Mouse (Mus musculus) liver, embryonic 13.5 days (tissue): Measurements from ENCODE around the gene Slc18a2. TPM values are rescaled to one million over a fixed set of nuclear protein-coding genes. Genes with fewer than 3 reads are reported as not detected.
A peak's percentile ranks its signal among the peaks of the same experiment; 100 is the strongest.

Experiments
- ATAC-seq: fragments of 200-750 bp; cut with Nextera tagmentation; 2 replicates; pipeline ENCODE4 v1.8.0; 2017; ENCODE audit warnings: low read depth, mild to moderate bottlenecking, moderate number of reproducible peaks, moderate library complexity
- DNase-seq: peaks from one replicate; pipeline ENCODE4 v3.0.0; 2022
- H3K27ac ChIP-seq: fragments of 300-500 bp; sonication (generic); 2 replicates; pipeline ENCODE4 v1.5.1; 2015; ENCODE audit warnings: moderate library complexity, mild to moderate bottlenecking, inconsistent platforms
- H3K27me3 ChIP-seq: fragments of 300-500 bp; sonication (generic); 2 replicates; pipeline ENCODE4 v1.6.1; 2015; ENCODE audit warnings: mild to moderate bottlenecking, inconsistent platforms
- H3K36me3 ChIP-seq: fragments of 300-500 bp; sonication (generic); 2 replicates; pipeline ENCODE4 v1.6.1; 2015; ENCODE audit warnings: mild to moderate bottlenecking, inconsistent platforms
- H3K4me1 ChIP-seq: fragments of 300-500 bp; sonication (generic); replicated peaks from 2 replicates; pipeline ENCODE4 v1.6.1; 2015; ENCODE audit warnings: inconsistent platforms
- H3K4me2 ChIP-seq: fragments of 300-500 bp; sonication (generic); 2 replicates; pipeline ENCODE4 v1.6.1; 2015; ENCODE audit warnings: inconsistent platforms, mild to moderate bottlenecking, moderate library complexity
- H3K4me3 ChIP-seq: fragments of 300-500 bp; sonication (generic); replicated peaks from 2 replicates; pipeline ENCODE4 v1.5.1; 2015; ENCODE audit warnings: mild to moderate bottlenecking, inconsistent platforms
- H3K9ac ChIP-seq: fragments of 300-500 bp; sonication (generic); 2 replicates; pipeline ENCODE4 v1.6.1; 2015; ENCODE audit warnings: mild to moderate bottlenecking, inconsistent platforms
- H3K9me3 ChIP-seq: fragments of 300-500 bp; sonication (generic); replicated peaks from 2 replicates; pipeline ENCODE4 v1.6.1; 2016; ENCODE audit warnings: inconsistent platforms
- WGBS: fragments of 180-500 bp; shearing (Covaris S2); methylation state at CpG from one replicate; pipeline ENCODE4 v1.1.7; 2015; ENCODE audit not compliant: insufficient replicate concordance; 5-methylcytosine and 5-hydroxymethylcytosine counted together
- polyA plus RNA-seq: library from polyadenylated mRNA; unstranded; fragments of >200 nt; fragmentation: Nextera tagmentation; extraction: Ambion mirVana; gene quantifications from 2 replicates; pipeline ENCODE4 v1.2.1, GENCODE M21; 2015

The Slc18a2 gene
- 3.4 and 4.3 TPM in 2 replicates for polyA plus RNA-seq

GRCm38 (mm10) chr19:59260718-59261442, at the start of gene Slc18a2:
TSS of gene Slc18a2 (plus strand) at chr19:59260896.
- Histone ChIP-seq H3K27me3 (peaks cover 35% of the 10 kb centered on the region), H3K4me3 (peak within 1 kb of the TSS; percentile 49), H3K4me2 (peak within 1 kb of the TSS; percentile 74), H3K36me3 (no peaks in the 10 kb centered on the region), H3K4me1 (peaks cover 19% of the 10 kb centered on the region), H3K9me3 (no peaks in the 10 kb centered on the region), H3K9ac (peak within 1 kb of the TSS; percentile 51), H3K27ac (no peak within 1 kb of the TSS)
- peak; percentile 16 for DNase-seq
- ATAC-seq: peak; percentile 71
- WGBS: under 1% methylated on average over 55 of the region's 55 CpGs

GRCm38 (mm10) chr19:59216891-59217290, 43.8 kb upstream of the Slc18a2 start:
- H3K4me1 ChIP-seq: no peaks in the 10 kb centered on the region
- H3K4me3 ChIP-seq: no peak overlapping the region
- H3K9ac ChIP-seq: no peak overlapping the region
- H3K9me3 ChIP-seq: no peaks in the 10 kb centered on the region
- no peak overlapping the region for H3K4me2 ChIP-seq
- no peaks in the 10 kb centered on the region for H3K27me3 ChIP-seq
- WGBS: 62% methylated on average over 3 of the region's 3 CpGs
- no peaks in the 10 kb centered on the region for H3K36me3 ChIP-seq
- ATAC-seq (no peak), DNase-seq (no peak)
- H3K27ac ChIP-seq: no peak overlapping the region

GRCm38 (mm10) chr19:59218991-59219390, 41.7 kb upstream of the Slc18a2 start, which contains the start of gene Kcnk18:
TSS of gene Kcnk18 (plus strand) at chr19:59219214.
- WGBS: 68% methylated on average over 8 of the region's 8 CpGs
- H3K27me3 ChIP-seq: no peaks in the 10 kb centered on the region
- H3K4me3 ChIP-seq: no peak within 1 kb of the TSS
- ATAC-seq (no peak), DNase-seq (no peak)
- H3K4me1 ChIP-seq: no peaks in the 10 kb centered on the region
- H3K9ac ChIP-seq: no peak within 1 kb of the TSS
- H3K27ac ChIP-seq: no peak within 1 kb of the TSS
- no peaks in the 10 kb centered on the region for H3K36me3 ChIP-seq
- no peak within 1 kb of the TSS for H3K4me2 ChIP-seq
- H3K9me3 ChIP-seq: no peaks in the 10 kb centered on the region

- no peak for ATAC-seq
- Histone ChIP-seq H3K4me2 (no peak overlapping the region), H3K4me3 (no peak overlapping the region), H3K9me3 (no peaks in the 10 kb centered on the region), H3K9ac (no peak overlapping the region), H3K36me3 (no peaks in the 10 kb centered on the region), H3K27ac (no peak overlapping the region), H3K4me1 (no peaks in the 10 kb centered on the region), H3K27me3 (no peaks in the 10 kb centered on the region)
- 59% methylated on average over 3 of the region's 3 CpGs for WGBS
- no peak for DNase-seq
These were observed 39.6 kb upstream of the Slc18a2 start for GRCm38 (mm10) chr19:59221131-59221530.

- WGBS: 51% methylated on average over 3 of the region's 3 CpGs
- H3K27ac ChIP-seq: no peak overlapping the region
- no peak overlapping the region for H3K9ac ChIP-seq
- H3K4me1 ChIP-seq: no peaks in the 10 kb centered on the region
- no peak overlapping the region for H3K4me2 ChIP-seq
- no peak for DNase-seq
- no peaks in the 10 kb centered on the region for H3K36me3 ChIP-seq
- no peaks in the 10 kb centered on the region for H3K9me3 ChIP-seq
- H3K27me3 ChIP-seq: no peaks in the 10 kb centered on the region
- no peak overlapping the region for H3K4me3 ChIP-seq
- no peak for ATAC-seq
These were observed 32.3 kb upstream of the Slc18a2 start for GRCm38 (mm10) chr19:59228376-59228775.

- no peaks in the 10 kb centered on the region for H3K4me1 ChIP-seq
- no peak overlapping the region for H3K4me3 ChIP-seq
- no peak for DNase-seq
- H3K9me3 ChIP-seq: no peaks in the 10 kb centered on the region
- no peaks in the 10 kb centered on the region for H3K27me3 ChIP-seq
- no peak for ATAC-seq
- no peak overlapping the region for H3K4me2 ChIP-seq
- no peak overlapping the region for H3K9ac ChIP-seq
- WGBS: 40% methylated on average over 5 of the region's 5 CpGs
- H3K27ac ChIP-seq: no peak overlapping the region
- H3K36me3 ChIP-seq: no peaks in the 10 kb centered on the region
These were observed 27.9 kb upstream of the Slc18a2 start for GRCm38 (mm10) chr19:59232786-59233185.

GRCm38 (mm10) chr19:59235001-59235400, 25.7 kb upstream of the Slc18a2 start:
- no peaks in the 10 kb centered on the region for H3K4me1 ChIP-seq
- WGBS: 65% methylated on average over 18 of the region's 18 CpGs
- no peak overlapping the region for H3K9ac ChIP-seq
- H3K36me3 ChIP-seq: no peaks in the 10 kb centered on the region
- no peak overlapping the region for H3K4me3 ChIP-seq
- H3K9me3 ChIP-seq: no peaks in the 10 kb centered on the region
- DNase-seq (no peak), ATAC-seq (no peak)
- no peaks in the 10 kb centered on the region for H3K27me3 ChIP-seq
- H3K4me2 ChIP-seq: no peak overlapping the region
- no peak overlapping the region for H3K27ac ChIP-seq

GRCm38 (mm10) chr19:59236046-59236445, 24.6 kb upstream of the Slc18a2 start:
- no peak overlapping the region for H3K9ac ChIP-seq
- no peak overlapping the region for H3K27ac ChIP-seq
- no peaks in the 10 kb centered on the region for H3K9me3 ChIP-seq
- 56% methylated on average over 6 of the region's 6 CpGs for WGBS
- no peak overlapping the region for H3K4me3 ChIP-seq
- no peaks in the 10 kb centered on the region for H3K4me1 ChIP-seq
- no peaks in the 10 kb centered on the region for H3K27me3 ChIP-seq
- no peaks in the 10 kb centered on the region for H3K36me3 ChIP-seq
- no peak for ATAC-seq
- no peak overlapping the region for H3K4me2 ChIP-seq
- DNase-seq: no peak

GRCm38 (mm10) chr19:59238630-59239029, 22.1 kb upstream of the Slc18a2 start:
- DNase-seq (no peak), ATAC-seq (no peak)
- no peaks in the 10 kb centered on the region for H3K4me1 ChIP-seq
- H3K9me3 ChIP-seq: no peaks in the 10 kb centered on the region
- no peaks in the 10 kb centered on the region for H3K36me3 ChIP-seq
- no peak overlapping the region for H3K4me3 ChIP-seq
- no peak overlapping the region for H3K9ac ChIP-seq
- WGBS: 47% methylated on average over 3 of the region's 3 CpGs
- H3K4me2 ChIP-seq: no peak overlapping the region
- H3K27ac ChIP-seq: no peak overlapping the region
- H3K27me3 ChIP-seq: no peaks in the 10 kb centered on the region

GRCm38 (mm10) chr19:59239124-59239817, 21.4 kb upstream of the Slc18a2 start:
- no peak overlapping the region for H3K4me2 ChIP-seq
- no peaks in the 10 kb centered on the region for H3K27me3 ChIP-seq
- H3K9me3 ChIP-seq: no peaks in the 10 kb centered on the region
- H3K27ac ChIP-seq: no peak overlapping the region
- no peaks in the 10 kb centered on the region for H3K36me3 ChIP-seq
- H3K4me1 ChIP-seq: no peaks in the 10 kb centered on the region
- peak; percentile 62 for DNase-seq
- 17% methylated on average over 17 of the region's 17 CpGs for WGBS
- H3K9ac ChIP-seq: no peak overlapping the region
- ATAC-seq: peak; percentile 45
- H3K4me3 ChIP-seq: no peak overlapping the region

GRCm38 (mm10) chr19:59241987-59242386, 18.7 kb upstream of the Slc18a2 start:
- 61% methylated on average over 4 of the region's 4 CpGs for WGBS
- no peaks in the 10 kb centered on the region for H3K27me3 ChIP-seq
- no peak overlapping the region for H3K9ac ChIP-seq
- H3K36me3 ChIP-seq: no peaks in the 10 kb centered on the region
- H3K27ac ChIP-seq: no peak overlapping the region
- H3K4me1 ChIP-seq: no peaks in the 10 kb centered on the region
- DNase-seq: no peak
- no peak overlapping the region for H3K4me3 ChIP-seq
- no peaks in the 10 kb centered on the region for H3K9me3 ChIP-seq
- H3K4me2 ChIP-seq: no peak overlapping the region
- no peak for ATAC-seq

- Histone ChIP-seq H3K27ac (no peak overlapping the region), H3K36me3 (no peaks in the 10 kb centered on the region), H3K9me3 (no peaks in the 10 kb centered on the region), H3K4me3 (no peak overlapping the region), H3K4me2 (no peak overlapping the region), H3K4me1 (no peaks in the 10 kb centered on the region), H3K9ac (no peak overlapping the region), H3K27me3 (no peaks in the 10 kb centered on the region)
- DNase-seq: no peak
- WGBS: 33% methylated on average over 2 of the region's 2 CpGs
- ATAC-seq: no peak
These were observed 17.6 kb upstream of the Slc18a2 start for GRCm38 (mm10) chr19:59243057-59243456.
